Mouse (Mus musculus): ENCODE measurements at regions not wholly inside any gene's neighbourhood (a gene's known extent, or its start where the extent isn't known, plus 50 kb on each side); places are given as distances from the start of the nearest gene placed in this dataset.

DNA sequence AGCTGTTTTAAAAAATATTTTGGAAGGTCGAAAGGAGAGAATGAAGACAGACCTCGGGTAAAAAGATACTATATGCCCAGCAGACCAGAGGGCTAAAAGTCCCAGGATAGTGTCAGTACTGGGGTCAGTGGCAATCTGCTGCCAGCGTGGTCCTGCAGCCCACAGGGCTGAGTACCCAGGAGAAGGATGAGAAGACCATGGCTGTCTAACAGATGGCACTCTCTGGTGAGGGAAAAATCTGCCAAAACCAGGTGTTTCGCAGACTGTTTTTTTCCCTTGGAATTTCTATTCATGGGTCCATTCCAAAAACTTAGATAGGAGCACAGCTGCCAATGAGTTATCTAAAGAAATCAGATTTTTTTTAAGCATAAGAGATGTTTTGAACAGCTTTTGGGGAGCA lies 202.5 kb upstream of the Tyrp1 start:
- no peak overlapping the region for H3K4me3 ChIP-seq
- 85% methylated on average over 4 of the region's 4 CpGs for WGBS
- DNase-seq (ENCODE audit: low spot score), result no peak
- no peak overlapping the region for H3K27ac ChIP-seq (replicated peaks)
- no peaks in the 10 kb centered on the region for H3K27me3 ChIP-seq (ENCODE audit: low read depth, poor library complexity, severe bottlenecking)
- no peaks in the 10 kb centered on the region for H3K4me1 ChIP-seq
- no peaks in the 10 kb centered on the region for H3K9me3 ChIP-seq (replicated peaks)
- no peaks in the 10 kb centered on the region for H3K36me3 ChIP-seq

DNA sequence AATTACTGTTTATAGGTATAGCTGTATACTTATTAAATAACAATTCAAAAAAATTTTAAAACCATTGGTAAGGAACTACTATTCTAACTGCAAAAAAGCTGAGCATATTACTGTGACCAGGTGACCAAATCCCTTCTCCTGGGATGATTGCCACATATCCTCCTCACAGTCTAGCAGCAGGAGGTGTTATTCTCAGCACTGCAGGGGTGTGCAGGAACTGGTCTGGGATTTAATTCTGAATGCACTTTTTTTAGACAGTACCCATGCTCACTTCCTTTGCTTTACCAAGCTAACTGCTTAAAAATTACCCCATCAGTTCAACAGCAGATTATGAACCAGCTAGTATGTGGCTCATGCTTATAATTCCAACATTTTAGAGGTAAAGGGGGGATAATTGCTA lies 195.5 kb upstream of the Tyrp1 start:
- Histone ChIP-seq H3K9me3 (replicated peaks) (no peaks in the 10 kb centered on the region), H3K4me3 (no peak overlapping the region), H3K4me1 (no peaks in the 10 kb centered on the region), H3K36me3 (no peaks in the 10 kb centered on the region), H3K27me3 (ENCODE audit: low read depth, poor library complexity, severe bottlenecking) (no peaks in the 10 kb centered on the region), H3K27ac (replicated peaks) (no peak overlapping the region)
- no peak for DNase-seq (ENCODE audit: low spot score)

All from midbrain, embryonic 10.5 days (tissue).